Mouse (Mus musculus): ENCODE results near the gene Dag1.
A peak's percentile ranks its signal among the peaks of the same experiment; 100 is the strongest.

The Dag1 gene

DNA sequence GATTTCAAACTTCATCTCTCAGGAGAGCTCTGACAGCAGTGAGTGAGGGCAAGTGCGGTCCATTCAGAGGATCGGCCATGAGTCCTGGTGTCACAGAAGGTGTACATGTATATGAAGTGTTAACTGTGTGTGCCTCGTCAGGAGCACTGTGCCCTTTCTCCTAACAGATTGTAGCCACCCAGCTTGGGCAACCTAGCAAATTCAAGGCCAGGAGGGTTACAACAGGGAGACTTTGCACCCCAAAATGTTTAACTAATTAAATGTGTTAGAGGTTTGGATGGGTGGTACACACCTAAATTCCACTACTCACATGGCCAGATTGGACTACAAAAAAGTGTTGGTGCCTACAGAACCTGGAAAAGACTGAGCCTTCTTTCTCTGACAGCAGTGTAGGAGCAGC lies 42.2 kb downstream of the Dag1 start:
- no peak for DNase-seq

GRCm38 (mm10) chr9:108220380-108220774 lies 43.4 kb downstream of the Dag1 start:
- DNase-seq = no peak

- no peak for DNase-seq
These were observed 43.9 kb downstream of the Dag1 start for GRCm38 (mm10) chr9:108219766-108220379.

GRCm38 (mm10) chr9:108217936-108218543 lies 45.7 kb downstream of the Dag1 start:
- no peak for DNase-seq

GRCm38 (mm10) chr9:108217406-108217805 lies 46.4 kb downstream of the Dag1 start:
- DNase-seq = no peak

- no peak for DNase-seq
These were observed 50.7 kb downstream of the Dag1 start for GRCm38 (mm10) chr9:108213105-108213504.

DNA sequence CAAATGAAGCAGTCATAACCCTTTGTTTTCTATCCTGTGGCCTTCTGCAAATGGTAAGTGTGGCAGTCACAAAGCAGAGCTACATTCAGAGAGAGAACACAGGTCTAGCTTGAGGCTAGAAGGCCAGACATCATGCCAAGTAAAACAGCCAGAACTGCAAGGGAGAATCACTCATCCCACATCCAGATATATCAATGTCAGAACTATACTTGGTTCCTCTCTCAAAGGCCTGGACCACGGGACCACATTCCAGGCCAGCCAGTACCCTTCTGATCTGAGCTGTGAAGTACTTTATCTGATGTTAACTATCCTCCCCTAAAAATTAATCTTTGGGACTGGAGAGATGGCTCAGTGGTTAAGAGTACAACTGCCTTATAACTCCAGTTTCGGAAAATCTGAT lies 51.3 kb downstream of the Dag1 start:
- no peak for DNase-seq

DNA sequence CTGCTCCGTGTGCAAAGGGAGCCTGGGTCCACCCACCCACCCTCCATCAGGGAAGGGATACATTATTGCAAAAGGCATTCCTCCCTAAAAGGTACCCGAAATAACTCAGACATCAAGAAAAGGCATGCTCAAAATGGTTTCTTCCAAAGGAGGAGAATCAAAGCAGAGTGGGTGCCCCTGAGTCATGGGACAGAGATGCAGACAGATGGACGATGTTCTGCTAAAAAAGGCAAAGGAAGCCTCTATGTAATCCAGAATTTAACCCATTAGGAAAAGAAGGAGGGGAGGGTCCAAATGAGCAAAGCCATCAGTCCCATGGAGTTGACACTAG lies 58.2 kb downstream of the Dag1 start:
- no peak for DNase-seq

DNA sequence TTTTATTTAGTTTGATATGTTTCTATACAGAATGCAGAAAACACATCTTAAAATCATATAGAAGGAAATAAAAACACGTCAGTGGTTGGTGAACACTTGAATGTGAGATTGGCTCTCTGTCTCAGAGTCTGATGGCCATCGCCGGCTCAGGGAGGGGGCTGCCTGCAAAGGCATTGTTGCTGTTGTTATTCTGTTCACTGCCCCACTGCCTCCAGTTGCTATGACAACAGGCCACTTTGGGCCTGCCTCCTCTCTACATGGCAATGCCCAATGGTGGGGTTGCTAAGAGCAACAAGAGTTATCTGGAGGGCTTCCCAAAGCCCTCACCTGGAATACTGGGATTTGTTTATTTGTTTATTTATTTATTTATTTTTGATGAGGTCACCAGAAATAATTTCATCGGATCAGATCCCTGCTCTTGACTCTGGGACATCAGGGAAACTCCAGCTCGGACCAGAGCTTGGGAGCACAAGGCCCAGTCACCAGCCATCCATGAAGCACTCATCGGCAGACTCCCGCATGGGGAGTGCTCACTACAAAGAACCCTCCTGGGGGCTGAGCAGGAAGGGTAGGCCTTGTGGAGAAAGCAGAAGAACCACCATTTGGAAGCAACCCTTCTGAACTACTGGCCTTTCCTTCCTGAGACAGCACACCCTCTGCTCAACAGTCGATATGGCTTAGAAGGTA lies 58.7 kb downstream of the Dag1 start:
- no peak for DNase-seq

- DNase-seq = peak; percentile 86
These were observed 60.7 kb downstream of the Dag1 start for GRCm38 (mm10) chr9:108203015-108203414.

DNA sequence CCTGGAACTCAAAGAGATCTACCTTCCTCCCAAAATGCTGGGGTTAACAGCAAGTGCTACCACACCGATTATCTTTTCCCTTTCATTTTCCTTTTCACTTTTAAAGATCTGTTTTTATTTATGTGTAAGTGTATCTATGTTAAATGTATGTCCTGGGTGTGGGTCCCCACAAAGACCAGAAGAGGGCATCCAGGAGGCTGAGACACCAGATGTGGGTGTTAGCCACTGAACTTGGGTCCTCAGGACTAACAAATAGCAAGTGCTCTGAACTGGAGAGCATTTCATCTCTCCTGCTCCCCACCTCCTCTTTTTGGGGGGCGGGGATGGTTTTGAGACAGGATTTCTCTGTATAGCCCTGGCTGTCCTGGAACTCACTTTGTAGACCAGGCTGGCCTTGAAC lies 61.6 kb downstream of the Dag1 start:
- no peak for DNase-seq

DNA sequence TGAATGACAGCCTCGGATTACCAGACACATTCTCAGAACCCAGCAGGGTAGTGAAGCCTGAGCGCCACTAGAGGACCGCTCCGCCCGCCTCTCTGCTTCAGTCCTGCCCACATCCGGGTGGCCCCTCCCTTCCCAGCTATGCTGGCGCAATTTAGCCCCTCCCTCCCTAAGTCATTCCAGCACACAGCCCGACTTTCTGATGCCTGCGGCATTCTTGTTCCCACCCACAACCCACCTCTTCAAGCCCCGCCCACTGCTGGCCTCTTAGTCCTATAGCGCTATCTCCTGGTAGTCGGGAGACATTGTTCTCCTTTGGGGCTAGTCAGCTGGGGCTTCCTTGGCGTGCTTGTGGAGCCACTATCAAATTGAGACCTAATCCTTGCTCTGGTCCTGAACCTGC lies 62.6 kb downstream of the Dag1 start:
- peak; percentile 95 for DNase-seq

GRCm38 (mm10) chr9:108198621-108199020 lies 65.1 kb downstream of the Dag1 start:
- no peak for DNase-seq

- peak; percentile 13 for DNase-seq
These were observed 66.7 kb downstream of the Dag1 start for GRCm38 (mm10) chr9:108196920-108197677.

DNA sequence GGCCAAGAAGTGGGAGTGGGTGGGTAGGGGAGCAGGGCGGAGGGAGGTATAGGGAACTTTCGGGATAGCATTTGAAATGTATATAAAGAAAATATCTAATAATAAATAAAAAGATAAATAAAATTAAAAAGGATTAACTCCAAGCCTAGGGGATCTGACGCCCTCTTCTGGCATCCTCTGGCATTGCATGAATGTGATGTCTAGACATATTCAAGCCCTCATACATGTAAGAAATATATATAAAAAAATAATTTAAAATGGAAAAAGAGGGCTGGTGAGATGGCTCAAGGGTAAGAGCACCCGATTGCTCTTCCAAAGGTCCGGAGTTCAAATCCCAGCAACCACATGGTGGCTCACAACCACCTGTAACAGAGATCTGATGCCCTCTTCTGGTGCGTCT lies 67.5 kb downstream of the Dag1 start:
- DNase-seq = peak; percentile 33

DNA sequence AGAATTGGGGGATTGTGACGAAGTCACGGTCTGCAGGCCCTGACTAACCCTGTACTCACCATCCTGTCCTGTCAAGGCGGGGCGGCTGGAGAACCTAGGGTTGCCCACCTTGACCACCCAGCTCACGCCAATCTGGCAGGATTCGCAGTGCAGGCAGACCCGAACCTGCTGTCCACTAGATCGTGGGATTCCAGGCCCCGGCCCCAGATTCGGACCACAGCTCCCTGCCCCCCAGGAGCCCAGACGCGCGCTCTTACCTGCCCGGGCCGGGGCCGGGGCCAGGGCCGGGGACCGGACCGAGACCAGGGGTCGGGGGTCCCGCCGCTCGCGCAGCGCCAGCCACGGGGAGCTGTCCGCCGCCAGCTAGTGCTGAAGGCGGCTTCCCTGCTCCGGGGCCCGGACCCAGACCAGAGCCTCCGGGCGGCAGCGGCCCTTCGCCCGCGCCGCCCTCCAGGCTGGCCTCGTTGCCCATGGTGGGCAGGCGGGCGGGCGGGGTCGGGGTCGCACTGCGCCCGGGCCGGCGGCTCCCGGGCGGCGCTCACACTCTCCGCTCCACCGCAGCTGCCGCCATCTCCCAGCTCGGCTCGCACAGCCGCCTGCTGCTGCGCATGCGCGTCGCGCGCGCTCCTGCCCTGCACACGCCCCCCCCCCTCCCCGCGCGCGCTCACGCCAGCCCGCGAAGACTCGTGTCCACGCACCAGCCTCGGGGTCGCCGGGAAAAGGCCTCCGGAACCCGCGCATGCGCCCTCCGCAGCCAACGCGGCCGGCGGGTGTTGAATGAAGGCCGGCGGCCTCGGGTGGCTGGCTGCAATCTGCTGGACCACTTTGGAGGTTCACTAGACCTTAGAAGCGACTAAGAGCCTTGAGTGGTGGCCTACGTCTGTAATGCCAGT lies 73.7 kb downstream of the Dag1 start, which contains the start of gene Bsn:
Gene Bsn, minus strand, starts transcription at position 598 of the 893 bp plus-strand sequence.
- peak; percentile 69 for DNase-seq

DNA sequence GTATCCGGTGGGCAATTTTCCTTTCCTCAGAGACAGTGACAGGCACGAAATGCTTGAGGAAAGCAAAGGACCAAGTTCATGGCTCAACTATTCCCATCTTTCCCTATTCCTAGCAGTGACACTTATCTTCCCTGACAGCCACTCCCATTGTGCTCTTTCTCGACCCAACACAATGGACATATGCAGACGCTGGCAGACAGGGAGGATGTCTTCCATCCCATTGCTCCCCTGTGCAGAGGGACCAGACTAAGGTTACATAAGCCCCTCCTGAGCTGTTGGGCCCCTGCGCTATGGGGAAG lies 74.3 kb downstream of the Dag1 start:
- DNase-seq = no peak

- DNase-seq = no peak
These were observed 74.7 kb downstream of the Dag1 start for GRCm38 (mm10) chr9:108189023-108189422.

DNA sequence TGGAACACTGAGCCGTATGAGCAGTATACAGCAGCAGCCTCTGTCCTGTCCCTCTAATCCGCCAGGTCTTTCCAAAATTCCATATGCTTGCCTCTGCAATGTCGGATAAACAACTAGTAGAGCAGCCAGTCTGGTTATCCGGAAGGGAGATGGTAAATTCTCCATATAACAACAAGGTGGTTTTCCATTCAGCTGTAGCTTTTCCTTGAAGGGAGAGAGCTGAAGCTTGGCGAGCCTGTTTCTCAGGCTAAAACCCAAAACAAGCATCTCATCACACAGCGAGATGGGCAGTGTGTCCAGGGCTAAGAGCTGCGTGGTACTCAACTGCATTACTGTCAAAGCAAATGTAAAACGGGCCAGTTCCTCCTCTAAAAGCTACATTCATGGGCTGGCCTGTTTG lies 75.2 kb downstream of the Dag1 start:
- DNase-seq = no peak

DNA sequence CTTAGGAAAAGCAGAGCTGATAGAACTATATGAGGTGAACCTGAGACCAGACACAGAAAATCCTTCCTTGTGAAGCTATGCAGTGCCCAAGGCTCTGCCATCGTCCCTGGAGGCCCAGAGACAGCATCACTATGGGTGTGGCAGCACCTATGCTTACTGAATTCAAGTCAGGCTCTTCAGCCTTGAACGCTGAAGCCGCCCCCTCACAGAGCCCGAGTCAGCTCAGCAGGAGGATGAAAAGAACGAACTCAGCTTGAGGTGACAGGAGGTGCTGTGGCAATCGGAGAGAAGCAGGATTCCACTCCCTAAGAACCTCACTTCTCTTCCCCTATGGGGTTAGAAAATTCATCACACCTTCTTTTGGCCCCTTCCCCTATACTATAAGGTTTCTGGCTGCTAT lies 76.1 kb downstream of the Dag1 start:
- DNase-seq = no peak

GRCm38 (mm10) chr9:108185786-108186185 lies 78.0 kb downstream of the Dag1 start:
- no peak for DNase-seq

- no peak for DNase-seq
These were observed 80.2 kb downstream of the Dag1 start for GRCm38 (mm10) chr9:108183531-108183994.
